Mouse (Mus musculus) urinary bladder, postnatal 25 days (tissue): ENCODE measurements around the gene Sost.

ENCODE experiments used
- DNase-seq: peaks from one replicate; pipeline ENCODE4 v3.0.0; 2022; ENCODE audit warnings: low spot score

Gene Sost

DNA sequence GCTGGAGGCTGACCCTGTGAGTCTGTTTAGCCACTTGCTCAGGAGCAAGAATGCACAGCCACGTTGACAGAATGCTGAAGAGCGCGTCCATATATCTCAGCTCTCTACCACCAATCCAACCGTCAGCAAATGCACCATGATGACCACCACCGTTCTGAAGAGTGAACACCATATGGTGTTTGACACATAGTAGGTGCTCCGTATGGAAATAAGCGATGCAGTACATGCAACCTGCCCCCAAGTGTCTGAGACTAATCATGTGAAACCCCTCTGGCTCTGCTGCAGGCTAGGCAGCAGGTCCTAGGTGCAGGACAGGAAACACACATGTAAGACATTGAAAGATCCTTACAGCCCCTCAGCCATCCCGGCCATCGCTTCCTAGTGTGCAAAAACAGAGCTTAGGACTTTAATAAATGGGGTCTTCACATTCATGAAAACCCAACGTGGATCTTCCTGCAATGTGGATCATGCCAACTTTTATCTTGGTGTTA, 16.7 kb upstream of the Sost start:
- DNase-seq: no peak

DNA sequence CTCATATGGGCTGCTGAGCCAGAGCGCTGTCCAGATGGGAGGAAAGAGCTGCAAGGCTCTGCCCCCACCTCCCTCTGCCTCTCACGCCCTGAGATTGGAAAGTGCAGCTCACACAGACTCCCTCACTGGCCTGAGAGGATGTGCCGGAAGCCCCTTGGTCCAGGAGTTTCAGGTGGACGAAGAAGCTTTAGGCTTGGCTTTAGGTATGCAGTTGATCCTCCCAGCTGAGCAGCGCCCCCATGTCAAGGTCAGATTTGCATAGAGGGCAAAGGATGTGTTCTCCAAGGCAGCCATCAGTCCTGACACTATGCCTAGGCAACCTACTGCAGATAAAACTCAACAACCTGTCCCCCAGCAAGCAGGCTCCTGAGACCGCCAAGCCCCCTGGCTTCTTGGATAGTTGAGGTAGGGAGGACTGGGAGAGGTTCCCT, 16.2 kb upstream of the Sost start:
- DNase-seq: no peak

DNA sequence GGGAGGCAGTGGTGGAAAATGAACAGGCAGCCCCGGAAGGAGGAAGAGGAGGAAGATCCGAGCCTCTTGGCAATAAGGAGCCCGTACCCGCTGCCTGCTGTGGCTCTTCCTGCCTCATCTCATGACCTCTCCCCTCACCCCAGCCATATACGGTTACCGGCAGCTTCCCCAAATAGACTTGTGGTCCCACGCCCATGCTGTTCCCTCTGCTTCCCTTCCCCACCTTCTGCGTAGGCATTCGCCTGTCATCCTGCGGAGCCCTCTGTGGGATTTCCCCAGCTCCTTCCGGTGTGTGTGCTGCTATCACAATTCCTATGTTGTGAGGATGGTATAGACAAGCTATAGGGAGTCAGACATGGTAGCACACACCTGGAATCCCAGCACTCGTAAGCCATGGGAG, 15.0 kb upstream of the Sost start:
- no peak for DNase-seq

DNA sequence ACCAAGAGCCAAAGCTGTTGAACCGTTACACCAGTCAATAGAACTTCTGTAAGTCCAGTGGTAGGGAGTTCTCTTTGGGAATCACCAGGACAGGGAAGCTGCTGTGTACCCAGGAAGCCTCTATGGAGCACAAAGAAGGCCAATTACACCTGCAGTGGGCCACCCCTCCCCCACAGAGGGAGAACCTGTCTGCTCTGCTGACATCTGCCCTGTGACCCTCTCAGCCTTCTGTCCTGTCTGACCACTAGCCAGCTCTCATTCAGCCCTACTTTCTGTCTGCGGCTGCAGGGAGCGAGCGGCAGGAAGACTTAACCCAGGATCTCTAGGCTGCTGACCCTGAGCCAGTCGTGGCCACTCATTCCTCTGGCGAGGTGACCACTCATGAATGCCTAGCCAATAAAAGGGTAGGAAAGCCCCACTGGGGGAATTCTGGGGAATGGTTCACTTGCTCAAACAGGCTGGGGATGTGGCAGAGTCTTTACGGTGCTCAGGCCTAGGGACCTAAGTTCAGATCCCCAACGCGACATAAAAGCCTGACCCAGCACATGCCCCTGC, 13.9 kb upstream of the Sost start:
- DNase-seq: no peak

GRCm38 (mm10) chr11:101979140-101979539, 12.3 kb upstream of the Sost start:
- no peak for DNase-seq

DNA sequence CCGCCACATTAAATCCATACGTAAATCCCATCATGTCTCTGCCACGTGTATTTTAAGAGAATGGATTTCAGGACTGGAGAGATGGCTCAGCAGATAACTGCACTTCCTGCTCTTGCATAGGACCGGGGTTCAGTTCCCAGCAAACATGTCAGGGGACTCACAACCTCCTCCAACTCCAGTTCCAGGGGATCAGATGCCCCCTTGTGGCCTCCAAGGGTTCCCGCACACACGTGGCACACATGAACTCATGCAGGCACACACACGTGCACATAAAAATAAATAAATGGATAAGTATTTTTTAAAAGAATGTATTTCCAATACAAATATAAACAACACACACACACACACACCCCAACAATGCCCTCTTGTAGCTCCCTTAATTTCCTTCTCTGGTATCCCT, 10.1 kb upstream of the Sost start:
- DNase-seq: no peak

DNA sequence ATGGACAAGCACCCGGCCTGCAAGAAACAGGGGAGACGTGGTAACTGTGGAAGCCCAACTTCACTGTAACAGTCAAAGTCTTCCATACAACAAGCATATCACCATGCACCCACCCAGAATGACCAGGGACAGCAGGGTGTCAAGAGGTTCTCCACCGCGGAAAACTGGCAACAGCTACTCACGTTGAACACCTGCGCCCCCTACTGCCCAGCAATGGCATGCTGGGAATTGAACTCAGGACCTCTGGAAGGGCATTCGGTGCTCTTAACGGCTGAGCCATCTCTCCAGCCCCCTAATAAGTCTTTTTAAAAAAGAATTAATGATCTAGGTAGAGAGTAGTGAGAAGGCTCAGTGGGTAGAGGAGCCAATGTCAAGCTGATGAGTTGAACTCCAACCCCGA, 8.1 kb upstream of the Sost start:
- DNase-seq: no peak

- no peak for DNase-seq
Measured at GRCm38 (mm10) chr11:101974181-101974580, 7.4 kb upstream of the Sost start.

- DNase-seq: no peak
Measured at GRCm38 (mm10) chr11:101973496-101973895, 6.7 kb upstream of the Sost start.

GRCm38 (mm10) chr11:101972651-101973050, 5.8 kb upstream of the Sost start:
- no peak for DNase-seq

DNA sequence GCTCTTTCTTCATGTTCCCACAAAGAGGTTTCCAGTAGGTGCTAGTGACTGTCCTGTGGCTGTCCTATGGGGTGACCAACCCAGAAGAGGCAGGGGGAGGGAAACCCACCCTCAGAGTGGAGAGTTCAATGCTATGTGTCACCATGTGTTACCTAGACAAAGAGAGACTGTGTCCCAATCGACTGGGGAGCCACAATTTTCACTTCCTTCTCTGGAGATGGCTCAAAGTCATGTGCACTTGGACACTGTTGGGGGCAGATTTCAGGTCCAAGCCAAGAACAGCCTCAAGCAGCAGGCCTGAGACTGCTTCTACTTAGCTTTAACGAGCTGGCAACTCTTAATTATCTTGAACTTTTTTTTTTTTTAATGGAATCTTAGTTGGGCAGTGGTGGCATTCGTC, 5.3 kb upstream of the Sost start:
- DNase-seq: no peak

DNA sequence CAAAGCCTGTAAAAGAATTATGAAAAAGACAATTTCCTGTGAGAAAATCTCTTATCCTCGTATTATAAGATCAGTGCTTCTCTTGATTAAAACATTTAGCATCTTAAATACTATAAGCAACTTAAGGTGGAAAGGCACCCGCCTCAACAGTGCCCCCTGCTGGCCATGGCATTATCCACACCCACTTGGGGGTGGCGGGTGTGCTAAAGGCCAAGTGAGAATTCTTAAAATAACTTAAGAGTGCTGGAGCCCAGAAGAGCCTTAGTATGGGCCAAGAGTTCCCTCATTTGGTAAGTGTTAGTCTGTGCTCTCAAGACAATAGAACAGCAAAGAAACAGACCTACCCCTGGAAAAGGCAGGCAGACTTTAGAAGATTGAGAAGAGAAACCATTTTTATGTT, 4.6 kb upstream of the Sost start:
- DNase-seq: peak; percentile 47

DNA sequence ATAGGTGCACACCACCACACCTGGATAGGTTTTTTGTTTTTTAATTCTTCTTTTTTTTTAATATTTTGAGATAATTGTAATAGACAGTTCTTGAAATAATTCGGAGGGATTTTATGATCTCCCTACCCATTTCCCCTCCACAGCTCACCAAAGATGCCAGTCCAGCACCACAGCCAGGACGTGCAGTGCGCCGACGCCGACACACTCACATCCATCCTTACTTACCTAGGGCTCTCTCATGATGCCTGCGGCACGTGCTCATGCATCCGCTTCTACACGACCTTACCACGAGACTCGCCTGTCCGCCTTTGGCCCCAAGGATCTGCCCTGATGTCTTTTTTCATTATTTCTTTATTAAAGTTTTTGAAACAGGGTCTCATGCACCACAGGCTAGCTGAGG, 3.0 kb upstream of the Sost start:
- DNase-seq: no peak

DNA sequence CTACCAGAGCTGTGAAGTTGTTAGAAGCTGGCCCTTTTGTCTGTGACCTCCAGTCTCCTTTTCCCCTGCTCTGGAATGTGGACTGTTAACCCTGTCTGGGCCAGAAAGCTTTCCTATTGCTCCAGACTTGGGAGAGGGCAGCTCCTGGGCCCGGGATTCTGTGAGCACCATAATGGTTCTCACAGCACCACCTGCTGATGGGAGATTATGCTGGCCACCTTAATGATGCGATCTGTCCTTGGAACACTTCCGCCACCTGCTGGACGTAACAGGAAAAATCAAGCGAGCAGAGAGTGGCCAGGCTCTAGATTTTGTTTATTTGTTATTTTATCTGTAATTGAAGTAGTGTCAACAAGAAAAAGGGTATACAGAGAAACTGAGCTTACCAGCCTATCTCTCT, 2.0 kb upstream of the Sost start:
- peak; percentile 73 for DNase-seq

- no peak for DNase-seq
Measured at GRCm38 (mm10) chr11:101968311-101968710, 1.5 kb upstream of the Sost start.

DNA sequence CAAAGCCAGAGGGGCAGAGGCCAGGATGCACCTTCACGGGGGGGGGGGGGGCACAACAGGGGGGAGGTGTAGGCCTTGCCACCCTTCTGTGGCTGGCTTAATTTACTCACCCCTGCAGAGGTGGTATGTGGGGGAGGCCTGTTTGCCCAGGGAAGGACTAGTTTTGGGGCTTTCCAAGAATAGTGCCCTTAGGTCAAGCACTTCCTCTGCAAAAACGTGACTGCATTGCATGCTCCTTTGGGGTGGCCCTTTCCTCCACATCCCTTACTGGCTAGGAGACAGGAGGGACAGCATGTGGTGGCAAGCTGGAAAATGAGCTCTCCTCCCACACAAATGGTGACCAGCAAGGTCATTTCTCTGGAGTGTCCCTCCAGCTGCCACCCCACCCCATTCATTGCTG, 1.3 kb downstream of the Sost start:
- no peak for DNase-seq

DNA sequence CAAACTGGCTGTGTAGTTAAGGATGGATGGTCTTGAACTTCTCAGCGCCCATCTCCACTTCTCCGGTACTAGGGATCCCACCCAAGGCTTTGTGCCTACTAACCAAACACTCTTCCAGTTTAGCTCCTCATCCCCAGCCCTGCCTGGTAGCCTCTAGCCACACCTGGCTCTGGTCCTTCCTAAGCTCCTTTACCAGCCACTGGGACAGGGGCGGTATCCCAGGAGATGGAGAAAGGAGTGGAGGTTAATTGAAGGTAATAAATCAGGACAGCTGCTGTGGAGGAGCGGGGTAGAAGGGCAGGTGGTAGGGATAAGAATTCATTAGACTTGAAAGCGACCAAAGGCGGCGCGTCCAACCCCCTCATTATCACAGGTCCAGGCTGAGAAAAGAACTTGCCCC, 2.2 kb downstream of the Sost start:
- DNase-seq: no peak

GRCm38 (mm10) chr11:101963473-101964291, 3.1 kb downstream of the Sost start:
- DNase-seq: no peak

DNA sequence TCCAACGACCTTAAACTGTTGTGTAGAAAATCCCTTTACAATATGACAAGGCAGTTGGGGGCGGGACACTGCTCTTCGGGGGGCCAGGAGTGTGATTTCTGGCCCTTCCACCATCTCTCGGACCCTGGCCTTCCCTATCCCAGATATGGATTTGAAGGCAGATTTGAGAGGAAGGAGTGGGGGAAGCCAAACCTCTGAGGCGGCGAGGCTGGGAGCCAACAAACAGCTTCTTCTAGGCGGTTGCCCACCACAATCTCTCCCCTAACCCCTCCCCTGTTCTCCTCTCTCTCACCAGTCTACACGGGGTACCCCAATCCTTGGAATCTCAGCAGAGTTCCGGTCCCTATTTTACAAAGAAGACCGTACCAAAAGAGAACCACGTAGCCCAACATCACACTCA, 3.8 kb downstream of the Sost start:
- no peak for DNase-seq

GRCm38 (mm10) chr11:101957476-101957875, 9.3 kb downstream of the Sost start:
- DNase-seq: no peak

- DNase-seq: no peak
Measured at GRCm38 (mm10) chr11:101953441-101953840, 13.4 kb downstream of the Sost start.

DNA sequence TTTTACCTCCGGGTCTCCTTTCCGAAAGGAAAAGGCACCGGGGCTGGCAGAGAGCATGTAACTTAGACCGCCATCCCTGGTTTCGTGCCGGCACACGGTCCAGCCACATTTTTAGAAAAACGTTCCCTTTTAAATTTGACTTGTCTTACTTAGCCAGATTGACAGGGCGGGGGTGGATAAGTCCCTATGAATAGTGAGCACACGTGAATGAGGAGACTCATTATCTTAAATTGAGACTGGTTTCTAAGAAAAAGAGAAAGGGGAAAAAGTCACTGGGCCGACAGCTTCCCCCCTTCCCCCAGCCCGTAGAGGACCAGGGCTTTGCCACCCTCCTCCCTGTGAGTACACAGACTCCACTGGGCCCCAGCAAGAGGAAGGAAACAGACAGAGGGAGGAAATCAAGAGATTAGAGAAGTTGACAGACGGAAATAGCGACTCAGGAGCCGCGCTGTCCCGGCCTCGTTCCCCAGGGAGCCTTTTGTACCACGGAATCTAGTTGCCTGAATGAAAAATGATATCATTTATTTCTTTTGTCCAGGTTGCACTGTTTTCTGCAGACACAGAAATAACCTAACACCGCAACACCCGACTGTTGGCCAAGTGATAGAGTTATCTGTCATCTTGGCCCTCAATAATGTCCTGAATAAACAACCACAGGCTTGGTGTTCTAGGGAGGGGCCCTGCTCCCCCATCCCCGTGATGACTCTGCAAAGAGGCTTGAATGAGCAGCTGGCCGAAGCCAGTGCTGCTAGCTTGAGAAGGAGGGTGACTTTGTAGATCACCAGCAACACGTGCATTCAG, 14.1 kb downstream of the Sost start:
- DNase-seq: no peak

GRCm38 (mm10) chr11:101950021-101950420, 16.8 kb downstream of the Sost start:
- DNase-seq: no peak
